Mouse (Mus musculus): ENCODE measurements at regions not wholly inside any gene's neighbourhood (a gene's known extent, or its start where the extent isn't known, plus 50 kb on each side); places are given as distances from the start of the nearest gene placed in this dataset.
"Not testable (repeated sequence)": the region's sequence is repeated elsewhere in the genome, so short reads cannot be mapped to it uniquely, and the experiment has no call there.

- H3K4me1 ChIP-seq; H3K27ac ChIP-seq; H3K9ac ChIP-seq; H3K36me3 ChIP-seq; H3K9me3 ChIP-seq; H3K4me2 ChIP-seq; H3K4me3 ChIP-seq (replicated peaks); H3K27me3 ChIP-seq (replicated peaks); ATAC-seq (ENCODE audit: insufficient read depth, low FRiP score, low read depth): not testable (repeated sequence)
These were observed 164.5 kb downstream of the Mterf1b start for GRCm38 (mm10) chr5:4356555-4357273.

GRCm38 (mm10) chr5:4361547-4361946 lies 169.4 kb downstream of the Mterf1b start:
- H3K4me2 ChIP-seq; H3K4me3 ChIP-seq (replicated peaks); H3K36me3 ChIP-seq; H3K27me3 ChIP-seq (replicated peaks); ATAC-seq (ENCODE audit: insufficient read depth, low FRiP score, low read depth); H3K9me3 ChIP-seq; H3K4me1 ChIP-seq; H3K9ac ChIP-seq; H3K27ac ChIP-seq: not testable (repeated sequence)
- 83% methylated on average over 6 of the region's 6 CpGs for WGBS

GRCm38 (mm10) chr5:4384719-4385118 lies 192.6 kb downstream of the Mterf1b start:
- not testable (repeated sequence) for H3K9me3 ChIP-seq; H3K27me3 ChIP-seq (replicated peaks); H3K36me3 ChIP-seq; H3K4me1 ChIP-seq; ATAC-seq (ENCODE audit: insufficient read depth, low FRiP score, low read depth); H3K4me3 ChIP-seq (replicated peaks); H3K4me2 ChIP-seq; H3K27ac ChIP-seq; H3K9ac ChIP-seq
- WGBS: 60% methylated on average over 7 of the region's 7 CpGs

- H3K4me2 ChIP-seq: no peak overlapping the region
- no peaks in the 10 kb centered on the region for H3K4me1 ChIP-seq
- WGBS: 63% methylated on average over 2 of the region's 2 CpGs
- H3K36me3 ChIP-seq: no peaks in the 10 kb centered on the region
- H3K27ac ChIP-seq: no peak overlapping the region
- no peak overlapping the region for H3K9ac ChIP-seq
- H3K9me3 ChIP-seq: no peaks in the 10 kb centered on the region
- H3K27me3 ChIP-seq (replicated peaks): no peaks in the 10 kb centered on the region
- H3K4me3 ChIP-seq (replicated peaks): no peak overlapping the region
- ATAC-seq (ENCODE audit: insufficient read depth, low FRiP score, low read depth): no peak
These were observed 198.9 kb downstream of the Mterf1b start for GRCm38 (mm10) chr5:4391083-4391482.

- 69% methylated on average over 7 of the region's 7 CpGs for WGBS
- H3K9ac ChIP-seq; H3K4me3 ChIP-seq (replicated peaks); H3K9me3 ChIP-seq; H3K4me2 ChIP-seq; H3K27ac ChIP-seq; H3K27me3 ChIP-seq (replicated peaks); H3K36me3 ChIP-seq; ATAC-seq (ENCODE audit: insufficient read depth, low FRiP score, low read depth); H3K4me1 ChIP-seq: not testable (repeated sequence)
These were observed 202.3 kb downstream of the Mterf1b start for GRCm38 (mm10) chr5:4394353-4395052.

- Histone ChIP-seq H3K4me3 (replicated peaks) (no peak overlapping the region), H3K4me1 (no peaks in the 10 kb centered on the region), H3K9ac (no peak overlapping the region), H3K27ac (no peak overlapping the region), H3K36me3 (no peaks in the 10 kb centered on the region), H3K9me3 (no peaks in the 10 kb centered on the region), H3K4me2 (no peak overlapping the region), H3K27me3 (replicated peaks) (no peaks in the 10 kb centered on the region)
- no peak for ATAC-seq (ENCODE audit: insufficient read depth, low FRiP score, low read depth)
These were observed 205.9 kb downstream of the Mterf1b start for GRCm38 (mm10) chr5:4398087-4398486.

- H3K4me1 ChIP-seq: no peaks in the 10 kb centered on the region
- no peak overlapping the region for H3K4me3 ChIP-seq (replicated peaks)
- H3K36me3 ChIP-seq: no peaks in the 10 kb centered on the region
- no peak overlapping the region for H3K4me2 ChIP-seq
- no peaks in the 10 kb centered on the region for H3K27me3 ChIP-seq (replicated peaks)
- H3K9me3 ChIP-seq: no peaks in the 10 kb centered on the region
- H3K27ac ChIP-seq: no peak overlapping the region
- WGBS: 75% methylated on average over 1 of the region's 1 CpGs
- H3K9ac ChIP-seq: no peak overlapping the region
- no peak for ATAC-seq (ENCODE audit: insufficient read depth, low FRiP score, low read depth)
These were observed 225.6 kb downstream of the Mterf1b start for GRCm38 (mm10) chr5:4417761-4418160.

All from stomach, embryonic 15.5 days (tissue).